In the genomic region with DNA sequence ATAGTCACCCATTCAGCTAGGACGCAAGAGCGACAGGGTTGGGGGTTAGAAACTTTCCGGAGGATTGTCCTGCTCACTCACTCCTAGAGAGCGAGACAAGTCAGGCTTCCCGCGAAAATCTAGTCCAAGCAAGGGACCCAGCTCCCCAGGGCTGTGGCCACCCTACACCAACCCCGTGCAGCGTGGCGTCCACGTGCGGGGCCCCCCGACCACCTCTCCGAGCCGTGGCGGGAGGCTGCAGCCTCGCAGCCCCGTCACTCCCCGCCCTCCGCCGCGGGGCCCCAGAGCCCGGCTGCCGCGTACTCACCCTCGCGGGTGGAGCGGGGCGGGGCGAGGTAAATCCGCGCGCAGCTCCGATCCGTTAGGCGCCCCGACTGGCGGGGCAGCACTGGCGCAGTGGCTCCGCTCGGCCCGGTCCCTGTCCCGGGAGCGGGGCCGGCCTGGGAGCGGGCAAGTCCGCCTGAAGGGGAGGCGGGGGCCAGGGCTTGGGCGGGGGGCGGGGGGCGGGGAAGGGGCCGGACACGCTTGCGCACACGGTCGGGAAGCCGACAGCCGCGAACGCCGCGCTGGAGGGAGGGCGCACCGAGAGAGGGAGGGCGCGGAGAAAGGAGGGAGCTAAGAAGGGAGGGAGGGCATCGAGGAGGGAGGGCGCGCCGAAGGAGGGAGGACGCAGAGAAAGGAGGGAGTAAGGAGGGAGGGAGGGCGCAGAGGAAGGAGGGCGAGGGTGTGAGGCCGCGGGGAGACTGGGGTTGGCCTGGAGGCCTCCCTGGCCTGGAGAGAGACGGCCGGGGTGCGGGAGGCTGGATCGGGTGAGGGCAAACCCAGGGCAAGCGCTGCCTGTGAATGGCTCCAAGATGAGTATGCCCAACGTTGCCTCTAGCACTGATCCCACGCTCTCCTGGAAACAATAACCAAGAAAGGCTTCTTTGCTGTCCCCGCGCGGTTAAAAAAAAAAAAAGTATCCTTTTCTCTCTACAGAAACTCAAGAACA, we compare ENCODE assay signal across 8 mouse cellular contexts. TPM values are rescaled to one million over a fixed set of nuclear protein-coding genes. Genes with fewer than 3 reads are reported as not detected.
DNase-seq lines count a peak whose midpoint lies in the region; ATAC-seq and TF ChIP-seq lines count a peak whose summit lies in the region.

No protein-coding gene starts in this region.

- H3K27ac ChIP-seq in intestine, postnatal 0 days (ENCODE audit: low read depth, low read length): peak overlapping the region; percentile 85
- peak overlapping the region; percentile 84 for H3K27ac ChIP-seq in limb, embryonic 14.5 days (replicated peaks; ENCODE audit: low read depth, low read length)
- peak overlapping the region; percentile 79 for H3K27ac ChIP-seq in midbrain, embryonic 15.5 days

- peaks cover 7% of the 10 kb centered on the region; the same call in 1 of the 2 replicates for H3K4me1 ChIP-seq in intestine, postnatal 0 days (replicated peaks; ENCODE audit: control insufficient read depth, insufficient read depth, low read length)
- peaks cover 38% of the 10 kb centered on the region for H3K4me1 ChIP-seq in limb, embryonic 14.5 days (ENCODE audit: control insufficient read depth, insufficient read depth, low read length)
- H3K4me1 ChIP-seq in midbrain, embryonic 15.5 days: peaks cover 27% of the 10 kb centered on the region

- 0 out of 2 replicates have a peak, but pooled peaks have one; percentile 65 for TF ChIP-seq POLR2A in limb, embryonic 14.5 days (IDR thresholded peaks at IDR 0.05; ENCODE audit: borderline replicate concordance, extremely low read depth, insufficient read depth, insufficient read length)

- H3K4me3 ChIP-seq in intestine, postnatal 0 days (ENCODE audit: low read depth, low read length): peak overlapping the region; percentile 78
- peak overlapping the region; percentile 75 for H3K4me3 ChIP-seq in limb, embryonic 14.5 days (replicated peaks; ENCODE audit: low read length)
- peak overlapping the region; percentile 67 for H3K4me3 ChIP-seq in midbrain, embryonic 15.5 days

- DNase-seq in 3T3-L1 (ENCODE audit: low read depth, low spot score): peak; percentile 75
- DNase-seq in adrenal gland, postnatal 14 days: peak; percentile 92
- DNase-seq in embryo, embryonic 9.5 days (ENCODE audit: extremely low spot score): peak; percentile 88
- peak; percentile 81 for DNase-seq in limb, embryonic 14.5 days (ENCODE audit: low spot score)
- DNase-seq in spleen, adult 18-20 months: peak; percentile 71 to 74

- peak; percentile 21; the same call in 1 of the 2 replicates for TF ChIP-seq CTCF in intestine, postnatal 0 days (IDR thresholded peaks at IDR 0.05; ENCODE audit: low read depth)

- H3K27me3 ChIP-seq in intestine, postnatal 0 days (replicated peaks; ENCODE audit: control insufficient read depth, insufficient read depth, low read length): no peaks in the 10 kb centered on the region
- no peaks in the 10 kb centered on the region for H3K27me3 ChIP-seq in limb, embryonic 14.5 days (ENCODE audit: control insufficient read depth, insufficient read depth, low read length)
- H3K27me3 ChIP-seq in midbrain, embryonic 15.5 days (replicated peaks): no peaks in the 10 kb centered on the region

- H3K36me3 ChIP-seq in intestine, postnatal 0 days (ENCODE audit: control insufficient read depth, insufficient read depth): peaks cover 10% of the 10 kb centered on the region; the same call in 1 of the 2 replicates
- 0 out of 2 replicates have a peak, but pooled peaks cover 3% of the 10 kb centered on the region for H3K36me3 ChIP-seq in limb, embryonic 14.5 days (ENCODE audit: control insufficient read depth, insufficient read depth, low read length)
- no peaks in the 10 kb centered on the region for H3K36me3 ChIP-seq in midbrain, embryonic 15.5 days (replicated peaks)

- peak; percentile 77 for ATAC-seq in granulocyte monocyte progenitor cell, adult 5-6 weeks (replicated peaks; ENCODE audit: poor library complexity, severe bottlenecking)
- ATAC-seq in intestine, postnatal 0 days: peak; percentile 78
- ATAC-seq in limb, embryonic 14.5 days (ENCODE audit: low FRiP score, low read depth): peak; percentile 88
- ATAC-seq in midbrain, embryonic 15.5 days (replicated peaks): peak; percentile 94

- H3K9ac ChIP-seq in intestine, postnatal 0 days (ENCODE audit: low read depth, low read length): peak overlapping the region; percentile 72
- H3K9ac ChIP-seq in limb, embryonic 14.5 days (ENCODE audit: low read depth, low read length, severe bottlenecking): peak overlapping the region; percentile 84
- peak overlapping the region; percentile 81 for H3K9ac ChIP-seq in midbrain, embryonic 15.5 days

- H3K9me3 ChIP-seq in intestine, postnatal 0 days (ENCODE audit: control insufficient read depth): no peaks in the 10 kb centered on the region
- H3K9me3 ChIP-seq in limb, embryonic 14.5 days (ENCODE audit: control insufficient read depth, low read length): no peaks in the 10 kb centered on the region
- no peaks in the 10 kb centered on the region for H3K9me3 ChIP-seq in midbrain, embryonic 15.5 days

- peak overlapping the region; percentile 94 for H3K4me2 ChIP-seq in intestine, postnatal 0 days (replicated peaks; ENCODE audit: low read depth)
- H3K4me2 ChIP-seq in limb, embryonic 14.5 days (replicated peaks; ENCODE audit: low read depth, low read length, severe bottlenecking): peak overlapping the region; percentile 87
- peak overlapping the region; percentile 87 for H3K4me2 ChIP-seq in midbrain, embryonic 15.5 days

- 1% methylated on average over 81 of the region's 84 CpGs for WGBS in intestine, postnatal 0 days
- under 1% methylated on average over 55 of the region's 84 CpGs for WGBS in limb, embryonic 14.5 days
- WGBS in midbrain, embryonic 15.5 days: under 1% methylated on average over 78 of the region's 84 CpGs

RNA-seq across cellular contexts. Expression of a gene that starts 2.4 kb away (rescaled TPM):
- 32.7 and 36.9 TPM in 2 replicates for total RNA-seq in adrenal gland, postnatal 14 days (2021)
- 39.2 and 44.6 TPM in 2 replicates for total RNA-seq in granulocyte monocyte progenitor cell, adult 5-6 weeks (2014; fragmentation: Nextera tagmentation)
- total RNA-seq in granulocyte monocyte progenitor cell, adult 5-6 weeks (2017): 35.6 and 41.8 TPM in 2 replicates
- 242 and 257 TPM in 2 replicates for polyA plus RNA-seq in intestine, postnatal 0 days (2015; fragmentation: Nextera tagmentation; extraction: Ambion mirVana)
- 14.5 and 17.0 TPM in 2 replicates for polyA plus RNA-seq in limb, embryonic 14.5 days (2012; rRNA removed)
- polyA plus RNA-seq in limb, embryonic 14.5 days (2014; fragmentation: Nextera tagmentation; extraction: Ambion mirVana): 35.6 and 36.3 TPM in 2 replicates
- polyA plus RNA-seq in midbrain, embryonic 15.5 days (2015; fragmentation: Nextera tagmentation; extraction: Ambion mirVana): 13.0 and 14.3 TPM in 2 replicates

RNA-seq across cellular contexts. Expression of a gene that starts 59.2 kb away (rescaled TPM):
- total RNA-seq in adrenal gland, postnatal 14 days (2021): 23.2 and 25.2 TPM in 2 replicates
- total RNA-seq in granulocyte monocyte progenitor cell, adult 5-6 weeks (2014; fragmentation: Nextera tagmentation): 68.1 and 71.8 TPM in 2 replicates
- total RNA-seq in granulocyte monocyte progenitor cell, adult 5-6 weeks (2017): 61.8 and 66.6 TPM in 2 replicates
- polyA plus RNA-seq in intestine, postnatal 0 days (2015; fragmentation: Nextera tagmentation; extraction: Ambion mirVana): 25.7 and 26.1 TPM in 2 replicates
- polyA plus RNA-seq in limb, embryonic 14.5 days (2012; rRNA removed): 54.6 and 60.3 TPM in 2 replicates
- 61.6 and 65.2 TPM in 2 replicates for polyA plus RNA-seq in limb, embryonic 14.5 days (2014; fragmentation: Nextera tagmentation; extraction: Ambion mirVana)
- polyA plus RNA-seq in midbrain, embryonic 15.5 days (2015; fragmentation: Nextera tagmentation; extraction: Ambion mirVana): 80.3 and 81.2 TPM in 2 replicates

Comparison
In these comparisons a context has a peak if more than half of its experiments do, and no peak if none do; other contexts are left out.
1. Peak in every context shown above with its lines: DNase-seq, ATAC-seq, H3K4me3 ChIP-seq and H3K27ac ChIP-seq.